Mouse (Mus musculus): Measurements from ENCODE around the gene Cdkal1.

The Cdkal1 gene

DNA sequence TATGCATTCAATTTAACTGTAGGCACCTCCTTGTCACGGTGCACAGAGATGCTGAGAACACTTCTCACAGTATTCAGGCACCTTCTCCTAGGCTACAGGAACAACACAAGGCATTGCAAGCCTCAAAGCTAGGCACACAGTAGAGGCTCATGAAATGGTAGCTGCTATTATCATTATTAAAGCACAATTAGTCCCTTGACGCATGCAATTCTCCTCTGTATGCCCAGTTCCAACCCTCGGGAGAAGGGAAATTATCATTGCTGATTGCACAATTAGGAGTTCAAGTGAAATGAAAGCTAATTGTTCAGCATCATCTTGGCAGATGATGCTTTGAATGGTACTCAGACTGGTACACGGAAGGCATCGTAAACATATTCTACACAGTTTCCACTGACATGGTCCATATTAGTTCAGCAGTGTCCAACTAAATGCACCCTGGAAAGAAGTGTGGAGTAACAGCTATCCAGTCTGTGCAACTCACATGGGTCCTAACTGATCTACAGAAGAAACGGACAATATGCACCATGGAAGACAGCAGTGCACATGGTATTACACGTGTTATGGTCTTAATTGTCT lies 506.0 kb downstream of the Cdkal1 start:
- H3K9me3 ChIP-seq (ENCODE audit: low read length), result peaks cover 22% of the 10 kb centered on the region

DNA sequence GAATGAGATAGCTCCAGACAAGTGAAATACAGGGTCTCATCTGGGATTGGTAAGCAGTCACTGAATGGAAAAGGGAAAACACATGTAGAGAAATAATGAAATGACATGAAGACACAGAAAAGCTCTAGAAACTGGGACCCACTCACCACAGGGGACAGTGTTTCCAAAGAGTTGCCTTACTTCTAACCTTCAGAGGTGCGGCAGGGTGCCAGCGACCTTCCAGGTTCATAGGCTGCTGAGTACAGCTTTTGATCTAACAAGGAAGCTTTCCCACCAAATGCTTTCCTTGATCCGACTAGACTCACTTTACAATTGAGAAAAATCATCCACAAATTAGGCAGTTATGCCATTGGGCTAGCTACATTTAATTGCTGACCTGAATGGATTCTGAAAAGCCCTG lies 507.1 kb downstream of the Cdkal1 start:
- Histone ChIP-seq H3K4me1 (replicated peaks; ENCODE audit: low read depth, low read length) (no peaks in the 10 kb centered on the region), H3K9me3 (ENCODE audit: low read length) (peaks cover 22% of the 10 kb centered on the region), H3K27me3 (ENCODE audit: insufficient read depth, low read length) (no peaks in the 10 kb centered on the region), H3K4me3 (replicated peaks; ENCODE audit: low read length) (no peak overlapping the region), H3K36me3 (ENCODE audit: insufficient read depth, low read length) (peaks cover 14% of the 10 kb centered on the region)
- TF ChIP-seq POU5F1 (IDR thresholded peaks at IDR 0.05; ENCODE audit: borderline replicate concordance, low read length), result no peak
- TF ChIP-seq NANOG (IDR thresholded peaks at IDR 0.05; ENCODE audit: borderline replicate concordance, low read length), result no peak
- TF ChIP-seq CTCF (conservative IDR thresholded peaks at IDR 0.05; ENCODE audit: low read length), result no peak

More for the DNA sequence above, 506.0 kb downstream of the Cdkal1 start:
- no peak for TF ChIP-seq POU5F1 (IDR thresholded peaks at IDR 0.05; ENCODE audit: borderline replicate concordance, low read length)
- no peak for TF ChIP-seq NANOG (IDR thresholded peaks at IDR 0.05; ENCODE audit: borderline replicate concordance, low read length)
- no peak for TF ChIP-seq CTCF (conservative IDR thresholded peaks at IDR 0.05; ENCODE audit: low read length)
- no peaks in the 10 kb centered on the region for H3K27me3 ChIP-seq (ENCODE audit: insufficient read depth, low read length)
- no peak overlapping the region for H3K4me3 ChIP-seq (replicated peaks; ENCODE audit: low read length)
- no peaks in the 10 kb centered on the region for H3K4me1 ChIP-seq (replicated peaks; ENCODE audit: low read depth, low read length)
- H3K36me3 ChIP-seq (ENCODE audit: insufficient read depth, low read length), result peaks cover 19% of the 10 kb centered on the region

DNA sequence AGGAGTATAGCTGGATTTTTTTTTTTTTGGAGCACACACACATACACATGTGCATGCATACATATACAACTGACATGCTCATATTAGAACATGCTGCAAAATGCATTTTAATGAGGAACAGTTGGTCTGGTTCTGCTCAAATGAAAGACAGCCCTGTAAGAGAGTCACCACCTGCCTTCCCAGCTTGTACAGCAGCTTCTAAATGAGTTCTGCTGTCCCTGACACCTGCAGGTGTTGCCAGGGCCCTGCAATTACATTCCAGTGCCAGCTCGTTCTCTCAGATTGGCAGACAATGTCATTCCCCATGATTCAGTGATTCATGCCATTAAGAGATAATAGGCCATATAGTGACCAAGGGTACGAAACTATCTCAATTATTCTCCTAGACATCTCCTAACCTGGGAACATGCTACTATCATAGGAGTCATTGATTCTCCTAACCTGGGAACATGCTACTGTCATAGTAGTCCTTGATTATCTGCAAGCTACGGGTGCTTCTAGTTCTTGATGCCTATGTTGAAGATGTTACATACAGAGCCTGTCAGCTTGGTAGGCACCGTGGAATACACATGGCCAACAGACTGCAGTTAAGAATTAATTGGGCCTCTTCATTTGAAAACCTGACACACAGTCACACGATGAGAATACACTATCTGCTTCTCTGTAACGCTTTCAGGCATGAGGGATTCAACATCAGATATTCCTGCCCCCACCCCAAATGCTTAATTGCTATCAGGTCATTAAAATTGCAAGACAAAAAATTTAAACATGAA lies 522.6 kb downstream of the Cdkal1 start:
- H3K4me1 ChIP-seq (replicated peaks; ENCODE audit: low read depth, low read length), result no peaks in the 10 kb centered on the region
- no peaks in the 10 kb centered on the region for H3K27me3 ChIP-seq (ENCODE audit: insufficient read depth, low read length)
- H3K9me3 ChIP-seq (ENCODE audit: low read length), result no peaks in the 10 kb centered on the region
- TF ChIP-seq NANOG (IDR thresholded peaks at IDR 0.05; ENCODE audit: borderline replicate concordance, low read length) (no peak), POU5F1 (IDR thresholded peaks at IDR 0.05; ENCODE audit: borderline replicate concordance, low read length) (no peak), CTCF (conservative IDR thresholded peaks at IDR 0.05; ENCODE audit: low read length) (no peak)
- H3K4me3 ChIP-seq (replicated peaks; ENCODE audit: low read length), result no peak overlapping the region
- H3K36me3 ChIP-seq (ENCODE audit: insufficient read depth, low read length), result no peaks in the 10 kb centered on the region

DNA sequence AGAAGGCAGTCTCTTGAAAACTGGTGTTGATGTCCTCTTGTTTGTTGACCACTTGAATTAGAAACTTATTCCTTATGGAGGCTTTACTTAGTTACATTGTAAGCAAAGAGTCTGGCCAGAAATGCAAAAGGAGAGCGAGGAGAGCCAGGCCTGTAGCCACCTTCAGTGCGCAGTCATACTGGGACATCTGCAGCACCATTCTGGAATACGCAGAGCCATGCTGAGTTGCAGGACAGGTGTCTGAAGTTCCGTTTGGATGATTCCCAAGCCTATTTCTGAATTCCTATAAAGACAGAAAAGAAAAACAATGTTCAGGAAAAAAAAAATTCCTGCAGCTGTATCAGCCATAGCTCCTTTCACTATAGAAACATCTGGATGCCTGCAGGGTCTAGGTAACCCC lies 529.5 kb downstream of the Cdkal1 start:
- Histone ChIP-seq H3K4me3 (replicated peaks; ENCODE audit: low read length) (no peak overlapping the region), H3K4me1 (replicated peaks; ENCODE audit: low read depth, low read length) (peaks cover 2% of the 10 kb centered on the region; the same call in 1 of the 2 replicates), H3K9me3 (ENCODE audit: low read length) (no peaks in the 10 kb centered on the region), H3K36me3 (ENCODE audit: insufficient read depth, low read length) (peaks cover 14% of the 10 kb centered on the region; the same call in 1 of the 2 replicates), H3K27me3 (ENCODE audit: insufficient read depth, low read length) (no peaks in the 10 kb centered on the region)
- no peak for TF ChIP-seq CTCF (conservative IDR thresholded peaks at IDR 0.05; ENCODE audit: low read length)
- TF ChIP-seq POU5F1 (IDR thresholded peaks at IDR 0.05; ENCODE audit: borderline replicate concordance, low read length), result no peak
- no peak for TF ChIP-seq NANOG (IDR thresholded peaks at IDR 0.05; ENCODE audit: borderline replicate concordance, low read length)

DNA sequence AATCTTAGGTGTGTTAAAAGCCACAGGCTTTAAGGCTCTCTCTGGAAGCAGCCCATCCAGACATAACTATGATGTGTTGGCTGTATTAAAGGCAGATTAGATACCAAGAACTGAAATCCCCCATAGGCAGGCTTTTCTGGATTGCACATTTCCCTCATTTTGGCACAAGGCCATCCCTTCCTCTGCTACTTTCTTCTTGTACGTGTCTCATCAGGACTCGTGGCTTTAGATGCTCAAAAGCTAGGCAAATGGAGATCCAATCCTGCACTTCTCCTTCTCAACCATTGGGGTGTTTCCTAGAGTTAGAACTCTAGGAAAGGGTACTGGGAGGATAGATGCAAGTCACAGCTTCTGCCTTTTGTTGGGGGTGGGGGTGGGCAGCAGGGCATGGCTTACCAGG lies 535.1 kb downstream of the Cdkal1 start:
- Histone ChIP-seq H3K27me3 (ENCODE audit: insufficient read depth, low read length) (no peaks in the 10 kb centered on the region), H3K4me1 (replicated peaks; ENCODE audit: low read depth, low read length) (peaks cover 2% of the 10 kb centered on the region; the same call in 1 of the 2 replicates), H3K36me3 (ENCODE audit: insufficient read depth, low read length) (peaks cover 7% of the 10 kb centered on the region; the same call in 1 of the 2 replicates), H3K4me3 (replicated peaks; ENCODE audit: low read length) (no peak overlapping the region), H3K9me3 (ENCODE audit: low read length) (no peaks in the 10 kb centered on the region)
- TF ChIP-seq NANOG (IDR thresholded peaks at IDR 0.05; ENCODE audit: borderline replicate concordance, low read length) (no peak), POU5F1 (IDR thresholded peaks at IDR 0.05; ENCODE audit: borderline replicate concordance, low read length) (no peak), CTCF (conservative IDR thresholded peaks at IDR 0.05; ENCODE audit: low read length) (no peak)

DNA sequence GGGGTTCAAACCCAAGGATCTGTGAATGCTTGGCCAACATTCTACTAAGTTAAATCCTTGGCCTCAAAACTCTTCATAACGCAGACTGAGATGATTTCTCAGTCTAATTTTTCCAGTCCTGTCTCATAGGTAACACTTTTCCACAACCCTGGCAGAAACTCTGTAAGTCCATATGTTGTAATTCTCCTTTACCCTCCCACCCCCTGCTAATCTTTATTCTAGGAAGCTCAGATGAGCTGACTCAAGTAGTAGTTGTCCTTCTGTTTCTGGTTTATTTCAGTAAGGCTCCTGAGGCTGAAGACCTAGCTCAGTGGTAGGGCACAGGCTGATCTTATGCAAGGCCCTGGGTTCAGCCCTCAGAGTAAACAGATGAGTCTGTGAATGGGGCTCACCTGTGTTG lies 537.8 kb downstream of the Cdkal1 start:
- Histone ChIP-seq H3K36me3 (ENCODE audit: insufficient read depth, low read length) (no peaks in the 10 kb centered on the region), H3K4me1 (replicated peaks; ENCODE audit: low read depth, low read length) (no peaks in the 10 kb centered on the region; the same call in 1 of the 2 replicates), H3K9me3 (ENCODE audit: low read length) (no peaks in the 10 kb centered on the region), H3K27me3 (ENCODE audit: insufficient read depth, low read length) (no peaks in the 10 kb centered on the region), H3K4me3 (replicated peaks; ENCODE audit: low read length) (no peak overlapping the region)
- TF ChIP-seq CTCF (conservative IDR thresholded peaks at IDR 0.05; ENCODE audit: low read length) (no peak), POU5F1 (IDR thresholded peaks at IDR 0.05; ENCODE audit: borderline replicate concordance, low read length) (no peak), NANOG (IDR thresholded peaks at IDR 0.05; ENCODE audit: borderline replicate concordance, low read length) (no peak)

DNA sequence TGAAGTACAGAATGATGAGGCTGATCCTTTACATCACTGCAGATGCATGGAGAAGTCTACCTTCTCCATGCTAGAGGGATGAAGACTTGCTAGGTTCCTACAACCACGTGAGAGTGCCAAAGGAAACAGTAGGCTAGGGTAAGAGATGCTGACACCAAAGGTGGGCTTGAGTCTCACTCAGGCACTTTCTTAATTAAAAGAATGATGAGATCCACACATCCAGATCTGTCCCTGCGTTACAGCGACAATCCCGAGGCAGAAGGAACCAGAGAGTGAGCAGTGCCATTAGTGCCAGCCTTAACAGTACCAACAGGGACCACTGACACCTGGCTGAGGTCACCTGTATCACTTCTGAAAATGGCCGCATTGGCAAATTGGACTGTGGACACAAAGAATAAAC lies 539.2 kb downstream of the Cdkal1 start:
- Histone ChIP-seq H3K36me3 (ENCODE audit: insufficient read depth, low read length) (no peaks in the 10 kb centered on the region), H3K4me1 (replicated peaks; ENCODE audit: low read depth, low read length) (no peaks in the 10 kb centered on the region), H3K4me3 (replicated peaks; ENCODE audit: low read length) (no peak overlapping the region), H3K27me3 (ENCODE audit: insufficient read depth, low read length) (no peaks in the 10 kb centered on the region), H3K9me3 (ENCODE audit: low read length) (no peaks in the 10 kb centered on the region; the same call in 1 of the 2 replicates)
- TF ChIP-seq NANOG (IDR thresholded peaks at IDR 0.05; ENCODE audit: borderline replicate concordance, low read length), result no peak
- no peak for TF ChIP-seq CTCF (conservative IDR thresholded peaks at IDR 0.05; ENCODE audit: low read length)
- TF ChIP-seq POU5F1 (IDR thresholded peaks at IDR 0.05; ENCODE audit: borderline replicate concordance, low read length), result no peak

DNA sequence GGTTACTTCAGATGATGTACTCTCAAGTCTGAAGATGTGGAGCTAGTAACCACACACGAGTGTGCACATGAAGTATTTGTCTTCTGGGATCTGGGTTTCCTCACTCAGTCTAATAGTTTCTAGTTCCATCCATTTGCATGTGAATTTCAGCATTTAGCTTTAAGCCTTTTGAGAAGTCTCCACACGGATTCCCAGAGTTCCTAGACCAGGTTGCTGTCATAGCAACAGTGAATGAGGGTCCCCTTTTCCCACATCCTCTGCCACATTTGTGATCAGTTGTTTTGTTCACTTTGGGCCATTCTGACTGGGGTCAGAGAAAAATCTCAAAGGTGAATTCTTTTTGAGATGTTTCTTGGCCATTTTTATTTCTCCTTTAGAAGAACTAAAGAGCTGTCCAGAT lies 543.4 kb downstream of the Cdkal1 start:
- Histone ChIP-seq H3K4me3 (replicated peaks; ENCODE audit: low read length) (no peak overlapping the region), H3K36me3 (ENCODE audit: insufficient read depth, low read length) (no peaks in the 10 kb centered on the region), H3K4me1 (replicated peaks; ENCODE audit: low read depth, low read length) (no peaks in the 10 kb centered on the region), H3K27me3 (ENCODE audit: insufficient read depth, low read length) (no peaks in the 10 kb centered on the region), H3K9me3 (ENCODE audit: low read length) (peaks cover 5% of the 10 kb centered on the region; the same call in 1 of the 2 replicates)
- no peak for TF ChIP-seq POU5F1 (IDR thresholded peaks at IDR 0.05; ENCODE audit: borderline replicate concordance, low read length)
- TF ChIP-seq NANOG (IDR thresholded peaks at IDR 0.05; ENCODE audit: borderline replicate concordance, low read length), result no peak
- TF ChIP-seq CTCF (conservative IDR thresholded peaks at IDR 0.05; ENCODE audit: low read length), result no peak

Data from E14TG2a.4 (cell line).